Mouse (Mus musculus): ENCODE results near the gene Bloc1s2. TPM values are rescaled to one million over a fixed set of nuclear protein-coding genes. Genes with fewer than 3 reads are reported as not detected.

Bloc1s2 gene
- 24.7 and 36.9 TPM in 2 replicates for total RNA-seq (2021)
- long read RNA-seq, transcript Bloc1s2-201 (5 exons, 885 nt), result major isoform, 15 of 20 reads
- long read RNA-seq, partial matches to known transcripts, result 2 of 20 reads
- long read RNA-seq, other reads (novel, unspliced or antisense), result 3 of 20 reads

DNA sequence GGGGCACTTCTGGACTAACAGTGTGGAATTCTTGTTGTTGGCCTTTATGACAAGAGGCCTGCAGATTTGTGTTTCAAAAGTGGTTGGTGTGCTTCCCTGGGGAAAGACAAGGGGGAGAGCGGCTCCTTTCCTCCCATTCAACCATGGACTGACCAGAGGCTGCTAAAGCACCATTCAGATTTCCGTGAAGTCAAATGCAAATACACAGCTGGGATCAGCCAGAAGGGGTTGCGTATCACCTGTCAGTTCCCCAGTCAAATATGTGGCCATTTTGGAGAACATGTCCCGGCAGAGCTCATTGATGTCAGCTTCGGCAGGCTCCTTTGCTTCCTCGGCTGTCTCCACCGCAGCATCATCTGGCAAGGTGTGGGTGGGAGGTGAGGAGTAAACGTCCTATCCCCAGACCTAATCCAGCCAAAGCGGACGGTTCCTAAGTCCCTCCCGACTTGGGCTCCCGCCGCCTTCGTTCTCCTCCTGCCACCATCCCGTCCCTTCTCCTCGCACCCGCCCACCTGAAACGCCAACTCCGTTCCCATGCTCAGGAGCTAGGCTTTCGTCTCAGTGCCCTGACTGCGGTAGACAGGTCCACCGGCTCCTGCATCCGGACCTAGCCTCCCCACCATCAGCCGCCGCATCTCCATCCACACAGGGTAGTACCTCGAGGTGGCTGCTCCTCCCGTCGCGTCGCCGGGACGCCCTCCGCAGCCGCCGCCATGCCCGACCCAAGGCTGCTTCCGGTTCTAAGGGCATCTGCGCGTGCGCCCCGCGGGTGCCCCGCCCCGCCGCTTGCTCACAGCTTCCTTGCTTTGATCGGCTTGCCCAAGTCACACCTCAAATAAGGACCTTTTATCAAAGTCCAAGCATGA is at the start of gene Bloc1s2:
Gene Bloc1s2, minus strand, starts transcription at position 745 of the 866 bp plus-strand sequence.
- peak; percentile 91 for DNase-seq

DNA sequence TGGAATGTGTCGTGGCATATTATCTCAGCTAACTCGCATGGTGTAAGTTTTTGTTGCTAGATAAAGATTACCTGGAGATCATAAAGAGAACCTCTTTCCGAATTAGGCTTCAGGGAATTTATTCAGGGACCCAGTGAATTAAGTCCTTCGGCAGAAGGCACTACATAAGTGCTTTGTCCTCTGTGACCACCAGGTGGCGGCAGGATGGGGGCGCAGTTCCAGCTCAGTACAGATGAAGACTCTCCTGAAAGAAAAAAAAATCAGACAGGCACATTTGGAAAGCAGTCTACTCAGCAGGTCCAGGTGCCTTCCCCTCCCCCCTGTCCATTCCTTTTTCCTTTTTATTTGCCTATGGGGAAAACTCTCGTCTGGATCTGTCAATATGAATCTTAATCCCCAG is 48.9 kb upstream of the Bloc1s2 start:
- DNase-seq, result peak; percentile 76

DNA sequence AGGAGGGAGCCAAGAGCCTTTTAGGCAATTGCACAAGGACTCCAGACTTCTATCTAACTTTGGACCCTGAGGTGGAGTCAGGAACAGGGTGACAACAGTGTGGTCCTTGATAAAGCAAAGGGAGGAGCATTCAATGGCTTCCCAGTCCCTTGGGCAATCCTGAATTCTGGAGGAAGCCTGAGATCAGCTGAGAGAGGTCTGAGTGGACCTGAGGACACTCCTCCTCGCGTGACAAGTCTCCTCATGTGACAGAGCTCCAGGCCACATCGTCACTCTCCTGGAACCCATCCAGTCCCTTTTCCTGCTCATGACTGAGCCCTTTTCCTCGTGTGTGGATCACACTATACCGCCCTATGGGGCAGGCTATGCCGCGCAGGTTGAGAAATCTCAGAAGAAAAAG is 47.7 kb upstream of the Bloc1s2 start:
- no peak for DNase-seq

DNA sequence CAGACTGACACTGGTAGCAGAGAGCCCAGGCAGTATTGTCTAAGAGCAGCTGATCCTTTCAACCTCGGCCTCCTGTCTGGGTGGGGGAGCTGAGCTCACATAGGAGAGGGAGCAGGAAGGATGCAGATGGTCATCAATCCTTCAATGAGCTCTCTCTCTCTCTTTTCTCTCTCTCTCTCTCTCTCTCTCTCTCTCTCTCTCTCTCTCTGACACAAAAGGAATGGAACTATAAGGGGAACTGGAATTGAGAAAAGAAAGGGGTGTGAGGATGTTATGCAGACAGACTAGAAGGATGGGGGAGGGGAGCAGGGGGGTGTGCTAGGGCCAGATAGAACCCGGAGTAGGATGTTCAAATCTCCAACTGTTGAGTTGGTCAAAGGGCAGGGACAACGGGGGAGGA is 46.1 kb upstream of the Bloc1s2 start, which contains the start of gene Pkd2l1:
Gene Pkd2l1, minus strand, starts transcription at position 101 of the 400 bp plus-strand sequence.
- DNase-seq, result no peak

DNA sequence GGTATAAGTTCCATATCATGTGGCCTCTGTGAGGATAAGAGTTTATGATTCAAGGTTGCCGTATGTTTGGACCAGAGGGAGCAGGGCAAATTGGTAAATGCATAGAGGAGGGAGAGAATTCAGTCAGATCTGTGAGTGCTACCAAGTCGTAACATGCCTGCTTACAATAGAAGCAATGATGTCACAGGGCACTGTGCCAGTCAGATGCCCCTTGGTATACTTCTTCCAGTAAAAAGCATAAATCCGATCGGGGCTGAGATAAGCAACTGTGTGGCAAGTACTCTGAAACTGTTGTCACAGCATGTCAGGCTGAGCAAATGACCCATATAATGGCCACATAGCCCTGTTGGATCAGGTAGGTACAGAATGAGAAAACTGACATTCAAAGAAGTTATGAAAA is 42.8 kb upstream of the Bloc1s2 start:
- DNase-seq, result no peak

DNA sequence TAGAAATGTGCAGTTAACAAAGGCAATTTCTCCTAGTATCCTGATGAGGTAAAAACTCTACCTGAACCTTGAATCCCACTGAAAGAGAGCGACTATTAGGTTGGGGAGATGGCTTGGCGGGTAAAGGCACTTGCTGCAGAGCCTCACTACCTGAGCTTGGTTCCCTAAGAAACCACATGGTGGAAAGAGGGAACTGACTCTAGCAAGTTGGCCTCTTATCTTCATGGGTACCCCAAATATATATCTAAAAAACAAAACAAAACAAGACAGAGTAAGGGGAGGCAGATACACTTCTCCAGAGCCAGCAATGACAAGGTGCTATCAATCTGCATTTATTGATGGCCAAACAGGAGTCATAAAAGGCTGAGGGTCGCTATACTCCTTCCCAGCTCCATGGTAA is 37.7 kb upstream of the Bloc1s2 start:
- no peak for DNase-seq

DNA sequence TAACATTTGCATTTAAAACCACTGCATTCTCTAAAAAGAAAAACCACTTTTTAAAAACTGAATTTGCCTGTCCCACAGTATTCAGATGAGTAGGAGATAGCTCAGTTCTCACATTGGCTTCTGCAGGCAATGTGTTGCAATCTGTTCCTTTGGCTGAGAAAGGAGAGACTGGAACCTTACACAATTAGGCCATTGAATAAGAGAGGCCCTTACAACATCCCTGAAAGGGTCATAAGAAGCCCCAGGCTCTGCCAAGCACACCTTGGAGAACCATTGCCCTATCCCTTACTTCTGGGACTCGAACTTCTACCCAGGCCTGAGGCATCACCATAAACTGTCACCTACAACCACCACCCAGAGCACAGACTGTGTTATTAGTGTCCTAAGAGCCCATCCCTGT is 34.3 kb upstream of the Bloc1s2 start:
- no peak for DNase-seq

DNA sequence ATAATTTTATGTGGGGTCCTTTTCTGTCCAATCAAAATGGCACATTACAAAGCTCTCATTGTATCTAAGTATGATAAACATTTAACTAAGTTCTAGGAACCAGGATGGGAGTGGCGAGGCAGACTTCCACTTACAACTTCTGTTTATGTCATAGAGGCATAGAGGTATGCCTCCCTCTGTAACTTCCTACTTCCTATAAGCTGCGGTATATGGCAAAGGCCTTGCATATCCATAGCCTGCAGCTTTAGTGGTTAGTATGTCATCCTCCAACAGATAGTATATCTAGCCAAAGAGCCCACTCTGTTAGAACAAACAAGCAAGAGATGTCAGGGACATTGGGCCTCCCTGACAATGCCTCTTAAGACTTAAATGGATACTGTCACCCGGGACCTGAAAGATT is 30.5 kb upstream of the Bloc1s2 start:
- DNase-seq, result no peak

DNA sequence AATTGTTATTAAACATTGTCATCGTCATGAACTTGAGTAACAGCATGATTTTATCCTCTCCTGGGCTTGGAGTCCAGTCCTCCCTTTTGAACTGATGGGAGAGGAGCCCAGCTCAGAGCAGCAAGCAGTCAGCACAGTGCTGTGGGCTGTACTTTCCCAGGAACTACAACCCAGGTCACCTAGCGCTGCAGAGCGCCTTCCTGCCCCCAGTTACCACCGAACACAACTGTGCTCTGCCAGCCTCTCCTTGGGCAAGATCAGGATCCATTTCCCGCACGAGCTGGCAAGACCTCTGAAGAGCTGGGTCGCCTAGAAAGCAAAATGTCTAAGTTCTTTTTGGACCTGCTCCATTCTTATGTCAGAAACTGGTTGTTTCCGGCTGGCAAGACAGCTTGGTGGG is 28.6 kb upstream of the Bloc1s2 start:
- DNase-seq, result no peak

DNA sequence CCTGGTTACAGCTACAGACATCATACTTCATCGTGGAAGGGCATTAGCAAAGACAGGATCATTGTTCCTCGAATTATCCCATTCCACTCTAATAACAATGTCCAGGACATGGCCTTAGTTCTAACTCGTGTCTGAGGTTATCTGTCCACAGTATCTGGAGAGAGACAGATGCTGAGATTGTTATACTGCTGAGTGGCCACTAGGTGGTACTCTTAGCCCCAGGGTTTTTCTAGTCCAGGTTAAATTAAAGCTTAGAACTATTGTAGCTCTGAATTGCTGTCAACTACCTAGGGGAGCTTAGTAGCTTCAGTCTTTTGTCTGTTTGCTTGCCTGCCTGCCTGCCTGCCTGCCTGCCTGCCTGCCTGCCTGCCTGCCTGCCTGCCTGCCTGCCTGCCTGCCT is 15.3 kb upstream of the Bloc1s2 start:
- no peak for DNase-seq

DNA sequence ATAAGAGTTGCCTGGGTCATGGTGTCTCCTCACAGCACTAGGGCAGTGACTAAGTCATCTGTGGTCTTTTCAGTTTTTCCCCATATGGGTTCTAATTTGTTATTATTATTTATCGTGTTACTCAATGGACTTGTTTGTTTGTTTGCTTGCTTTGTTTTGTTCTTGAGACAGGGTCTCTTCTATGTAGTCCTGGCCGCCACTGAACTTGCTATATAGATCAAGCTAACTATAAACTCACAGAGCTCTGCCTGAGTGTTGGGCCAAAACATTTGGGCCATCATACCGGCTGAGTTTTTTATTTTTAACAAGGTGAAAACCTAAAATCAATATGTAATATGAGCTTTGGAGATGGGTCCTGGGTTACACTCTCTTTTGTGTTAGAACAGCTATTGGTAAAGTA is 13.1 kb upstream of the Bloc1s2 start:
- no peak for DNase-seq

DNA sequence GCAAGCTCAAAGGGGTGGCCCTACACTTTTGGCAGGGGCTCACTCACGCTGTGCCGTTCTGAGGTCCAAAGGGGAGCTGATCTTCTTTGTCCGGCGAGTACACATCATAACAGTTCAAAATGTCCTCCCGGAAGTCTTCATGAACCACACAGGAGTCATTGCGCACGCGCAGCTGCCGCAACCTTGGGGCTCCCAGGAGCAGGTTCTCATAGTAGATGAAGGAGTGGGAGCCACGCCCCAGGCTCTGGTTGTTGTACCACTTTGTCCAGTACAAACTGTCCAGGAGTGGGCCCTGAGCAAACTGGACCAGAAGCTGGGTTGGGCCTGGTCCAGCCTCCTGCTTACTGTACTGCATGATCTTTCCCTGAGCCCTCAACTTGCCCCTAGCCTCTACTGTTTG is 10.8 kb upstream of the Bloc1s2 start:
- no peak for DNase-seq

DNA sequence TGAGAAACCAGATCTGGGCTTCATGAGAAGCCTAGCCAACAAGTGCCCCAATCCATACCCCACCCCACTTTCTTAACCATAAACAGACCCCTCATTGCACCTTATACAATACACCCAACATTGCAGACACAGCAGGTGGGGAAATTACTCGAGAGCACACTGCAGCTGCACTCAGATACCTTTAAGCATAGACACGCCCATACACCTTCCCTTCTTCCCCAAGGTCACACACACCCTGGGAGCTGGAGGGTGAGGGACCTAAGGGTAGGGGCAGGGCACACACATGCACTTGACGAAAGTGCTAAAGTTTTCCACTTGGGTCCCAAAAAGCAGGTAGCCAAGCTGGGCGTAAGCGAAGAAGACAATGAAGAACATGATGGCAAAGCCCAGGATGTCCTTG is 7.5 kb upstream of the Bloc1s2 start:
- DNase-seq, result no peak

DNA sequence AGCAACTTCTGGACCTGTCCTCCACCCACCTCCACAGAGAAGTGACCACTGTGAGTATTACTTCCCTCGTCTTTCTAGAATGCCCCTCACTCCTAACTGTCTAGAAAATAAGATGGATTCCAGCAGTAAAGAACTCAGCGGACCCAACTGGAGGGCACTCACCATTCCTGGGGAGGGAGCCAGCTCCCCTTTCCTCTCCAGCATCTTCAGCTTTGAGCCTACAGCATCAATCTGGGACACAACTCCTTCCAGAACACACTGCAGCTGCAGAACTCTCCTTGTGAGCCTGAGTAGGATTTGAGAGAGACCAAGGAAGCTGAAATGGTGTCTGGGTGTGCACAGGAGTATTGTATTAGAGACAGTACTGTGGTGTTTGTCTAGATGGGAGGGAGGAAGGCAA is 2.7 kb upstream of the Bloc1s2 start:
- no peak for DNase-seq

DNA sequence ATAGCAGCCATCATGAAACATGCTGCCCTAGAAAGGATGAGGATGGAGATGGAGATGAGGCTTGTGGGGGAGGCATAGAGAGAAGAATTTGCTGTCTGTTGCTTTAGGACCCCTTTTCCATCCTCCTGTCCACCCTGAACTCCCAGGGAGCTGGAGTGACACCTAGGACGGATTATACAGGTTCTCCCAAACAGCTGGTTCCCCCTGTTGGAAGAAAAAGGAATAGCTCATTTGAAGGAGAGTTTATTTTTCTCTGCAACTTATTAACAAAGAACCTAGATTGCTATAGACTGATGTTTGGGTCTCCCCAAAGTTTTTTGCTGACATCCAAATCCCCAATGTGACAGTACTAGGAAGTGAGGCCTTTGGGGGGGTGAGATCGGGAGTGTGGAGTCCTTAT is 2.1 kb upstream of the Bloc1s2 start:
- no peak for DNase-seq

DNA sequence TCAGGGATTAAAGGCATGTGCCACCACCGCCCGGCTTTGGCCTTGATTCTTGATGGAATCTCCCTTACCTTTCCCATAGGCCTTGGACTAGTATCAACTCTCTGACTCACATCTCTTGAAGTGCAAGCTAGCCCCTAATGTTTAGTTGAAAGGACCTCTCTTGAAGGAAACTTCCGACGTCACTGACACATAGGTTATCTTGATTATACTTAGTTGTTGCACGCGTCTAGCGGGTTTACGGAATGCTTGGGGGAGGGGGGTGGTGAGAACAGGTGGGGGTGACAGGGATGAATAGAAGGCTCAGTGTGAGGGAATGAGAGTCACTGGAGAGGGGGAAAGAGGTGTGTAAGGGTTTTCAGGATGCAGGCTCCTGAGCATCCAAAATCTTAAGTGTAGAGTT is 705 bp upstream of the Bloc1s2 start:
- DNase-seq, result no peak

DNA sequence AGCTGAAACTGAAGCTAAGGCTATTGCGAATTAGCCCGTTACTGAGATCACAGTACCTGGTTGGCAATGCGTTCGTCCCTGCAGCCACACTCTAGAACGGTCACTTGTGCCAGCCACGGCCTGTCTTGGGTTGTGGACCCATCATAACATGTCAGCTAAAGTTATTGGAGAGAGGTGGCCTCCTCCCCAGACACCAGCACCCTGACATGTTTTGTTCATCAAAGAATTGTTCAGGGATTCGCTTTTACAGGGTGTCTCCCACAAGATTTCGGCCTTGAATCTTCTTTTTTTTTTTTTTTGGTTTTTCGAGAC is 278 bp upstream of the Bloc1s2 start:
- no peak for DNase-seq

DNA sequence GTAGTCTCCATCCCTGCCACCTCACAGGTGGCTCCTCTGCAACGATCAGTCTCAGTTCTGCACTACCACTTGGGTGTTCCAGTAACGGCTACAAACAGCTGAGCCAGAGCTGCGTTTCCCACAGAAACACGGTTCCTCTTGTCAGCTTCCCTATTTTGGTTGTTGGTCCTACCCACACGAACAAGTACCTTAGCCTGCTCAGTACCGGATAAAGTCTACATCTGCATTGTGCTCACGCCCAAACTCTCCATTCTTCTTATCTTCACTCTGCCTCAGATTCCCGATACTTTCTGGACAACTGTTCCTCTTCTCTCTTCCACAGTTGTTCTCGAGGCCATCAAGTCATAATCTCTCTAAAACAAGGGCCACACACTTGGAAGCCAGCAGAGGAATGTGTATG is 1.9 kb downstream of the Bloc1s2 start:
- DNase-seq, result no peak

DNA sequence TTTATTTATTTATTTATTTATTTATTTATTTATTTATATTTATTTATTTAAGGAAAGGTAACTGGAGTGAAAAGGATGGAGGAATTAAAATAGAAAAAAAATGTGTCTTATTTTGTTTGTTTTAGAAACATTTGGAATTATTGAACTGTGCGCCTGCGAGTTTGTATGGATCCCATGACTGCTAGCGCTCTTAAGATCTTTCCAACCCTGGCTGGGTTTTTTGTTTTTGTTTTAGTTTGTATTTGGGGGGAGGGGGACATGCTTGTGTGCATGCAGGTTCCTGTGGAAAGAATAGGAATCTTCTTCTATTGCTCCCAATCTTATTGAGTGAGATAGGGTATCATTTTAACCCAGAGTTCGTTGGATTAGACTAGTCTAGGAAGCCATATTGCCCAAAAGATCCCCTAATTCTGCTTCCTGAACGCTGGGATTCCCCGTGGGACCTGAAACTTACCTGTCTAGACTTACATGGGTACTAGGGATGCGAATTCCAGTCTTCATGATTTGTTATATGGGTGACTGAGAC is 10.2 kb downstream of the Bloc1s2 start:
- DNase-seq, result no peak

DNA sequence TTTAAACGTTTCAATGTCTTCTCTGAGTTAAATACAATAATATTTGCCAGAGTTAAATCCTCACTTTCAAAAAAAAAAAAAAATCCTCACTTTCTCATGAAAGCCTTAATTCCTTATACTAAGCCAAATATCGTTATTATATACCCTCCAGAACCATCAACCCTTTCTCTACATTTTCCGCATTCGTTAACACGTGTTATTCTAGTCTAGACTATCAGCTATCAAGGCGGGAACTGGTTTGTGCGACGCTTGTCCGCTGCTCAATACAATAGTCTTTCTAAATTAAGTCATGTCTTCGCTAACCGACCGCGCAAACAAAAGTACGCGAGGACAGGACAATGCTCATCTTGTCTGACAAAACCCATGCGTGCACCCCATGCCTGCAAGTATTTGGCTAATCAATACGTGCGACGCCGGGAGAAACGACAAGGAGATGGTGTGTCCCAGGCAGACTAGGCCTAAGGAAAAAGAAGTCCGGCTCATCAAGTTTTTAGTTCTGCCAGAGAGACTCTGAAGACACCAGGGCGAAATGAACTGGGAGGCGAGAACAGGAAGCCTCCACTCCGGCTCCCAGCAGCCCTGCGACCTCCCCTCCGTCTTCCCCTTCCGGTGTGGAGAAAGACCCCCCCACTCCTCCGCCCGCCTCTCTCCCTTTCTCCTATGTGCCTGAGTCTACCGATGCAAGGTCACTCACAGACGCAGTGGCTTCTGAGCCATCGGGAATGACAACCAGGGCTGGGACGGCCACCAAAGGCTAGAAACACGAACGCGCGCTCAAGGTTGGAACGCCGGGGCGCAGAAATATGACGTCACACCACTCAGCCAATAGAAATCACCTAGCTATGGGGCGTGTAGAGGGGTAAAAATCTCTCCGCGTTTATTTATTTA is 10.9 kb downstream of the Bloc1s2 start, which contains the start of gene Cwf19l1:
Gene Cwf19l1, minus strand, starts transcription at position 805 of the 888 bp plus-strand sequence.
- DNase-seq, result peak; percentile 85

DNA sequence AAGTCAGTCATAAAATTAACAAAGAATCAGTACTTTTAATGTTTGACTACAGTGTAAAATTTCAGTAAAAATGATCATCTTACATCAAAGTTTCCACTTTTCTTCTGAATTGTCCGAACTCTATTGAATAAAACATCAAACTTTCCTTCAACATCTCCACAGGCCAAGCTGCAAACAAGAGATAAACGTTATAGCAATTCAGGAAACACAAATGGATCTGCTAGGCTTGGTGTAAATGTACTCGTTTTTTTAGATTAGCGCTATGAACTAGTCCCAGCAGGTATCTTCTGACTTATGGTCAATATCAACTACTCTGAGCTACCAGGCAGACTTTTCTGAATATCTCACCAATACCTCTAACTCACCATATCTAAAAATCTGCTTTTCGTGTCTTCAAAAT is 13.3 kb downstream of the Bloc1s2 start:
- DNase-seq, result no peak

DNA sequence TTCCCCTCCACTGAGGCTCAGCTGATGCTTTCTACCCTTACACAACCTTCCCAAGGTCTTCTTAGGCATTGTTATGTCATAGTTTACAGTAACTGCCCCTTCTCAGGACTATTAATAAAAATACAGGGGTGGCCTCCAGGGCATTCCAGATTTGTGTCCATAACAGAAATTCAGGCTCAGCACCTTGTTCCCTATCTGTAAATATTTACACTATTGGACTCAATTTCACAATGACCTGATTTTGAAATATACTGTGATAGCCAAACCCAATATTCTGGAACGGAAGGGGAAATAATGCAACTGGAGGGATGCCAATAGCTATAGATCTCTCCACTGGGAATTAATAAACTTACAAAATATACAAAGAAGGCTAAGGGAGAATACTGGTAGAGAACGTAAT is 17.7 kb downstream of the Bloc1s2 start:
- no peak for DNase-seq
